Mouse (Mus musculus) kidney, postnatal 25 days (tissue): Measurements from ENCODE around the gene Stac.

ENCODE experiments used
- DNase-seq, 2 experiments: peaks; one replicate each; pipeline ENCODE4 v3.0.0; 2021; ENCODE audit warnings: mixed read lengths in 2 of 2

Gene Stac

GRCm38 (mm10) chr9:111514586-111515473 lies 175.3 kb downstream of the Stac start:
- DNase-seq: no peak
